Mouse (Mus musculus): Measurements from ENCODE around the gene Cttnbp2nl.

Gene Cttnbp2nl

GRCm38 (mm10) chr3:105058627-105059513 is 5.9 kb upstream of the Cttnbp2nl start:
- peak; percentile 62 to 67 for DNase-seq

- no peak for DNase-seq
Observed at GRCm38 (mm10) chr3:105055666-105056065, 2.7 kb upstream of the Cttnbp2nl start.

- DNase-seq, result no peak
Observed at GRCm38 (mm10) chr3:105054952-105055351, 2.0 kb upstream of the Cttnbp2nl start.

- no peak for DNase-seq
Observed at GRCm38 (mm10) chr3:105053698-105054001, 704 bp upstream of the Cttnbp2nl start.

- no peak for DNase-seq
Observed at GRCm38 (mm10) chr3:105052171-105052936, 592 bp downstream of the Cttnbp2nl start.

- DNase-seq, result no peak
Observed at GRCm38 (mm10) chr3:105051103-105051502, 1.8 kb downstream of the Cttnbp2nl start.

GRCm38 (mm10) chr3:105049848-105050247 is 3.1 kb downstream of the Cttnbp2nl start:
- no peak for DNase-seq

GRCm38 (mm10) chr3:105047616-105048015 is 5.3 kb downstream of the Cttnbp2nl start:
- no peak for DNase-seq

- no peak for DNase-seq
Observed at GRCm38 (mm10) chr3:105046870-105047269, 6.1 kb downstream of the Cttnbp2nl start.

GRCm38 (mm10) chr3:105043746-105044145 is 9.2 kb downstream of the Cttnbp2nl start:
- DNase-seq, result no peak

GRCm38 (mm10) chr3:105040983-105041625 is 11.8 kb downstream of the Cttnbp2nl start:
- DNase-seq, result no peak

- DNase-seq, result no peak
Observed at GRCm38 (mm10) chr3:105040002-105040401, 12.9 kb downstream of the Cttnbp2nl start.

- DNase-seq, result no peak
Observed at GRCm38 (mm10) chr3:105037240-105037770, 15.6 kb downstream of the Cttnbp2nl start.

- DNase-seq, result no peak
Observed at GRCm38 (mm10) chr3:105036281-105036847, 16.6 kb downstream of the Cttnbp2nl start.

- DNase-seq, result no peak
Observed at GRCm38 (mm10) chr3:105023371-105024005, 29.5 kb downstream of the Cttnbp2nl start.

- DNase-seq, result no peak
Observed at GRCm38 (mm10) chr3:105019826-105020692, 32.9 kb downstream of the Cttnbp2nl start.

- no peak for DNase-seq
Observed at GRCm38 (mm10) chr3:105018783-105019105, 34.2 kb downstream of the Cttnbp2nl start.

- no peak for DNase-seq
Observed at GRCm38 (mm10) chr3:105018085-105018782, 34.7 kb downstream of the Cttnbp2nl start.

GRCm38 (mm10) chr3:105017314-105017713 is 35.6 kb downstream of the Cttnbp2nl start:
- DNase-seq, result no peak

GRCm38 (mm10) chr3:105016204-105016603 is 36.7 kb downstream of the Cttnbp2nl start:
- DNase-seq, result no peak

GRCm38 (mm10) chr3:105014908-105015307 is 38.0 kb downstream of the Cttnbp2nl start:
- no peak for DNase-seq
